Mouse (Mus musculus) left cerebral cortex, adult 2 months (tissue): ENCODE data around the gene Gm20716. TPM values are rescaled to one million over a fixed set of nuclear protein-coding genes. Genes with fewer than 3 reads are reported as not detected.
"Not testable (repeated sequence)": the region's sequence is repeated elsewhere in the genome, so short reads cannot be mapped to it uniquely, and the experiment has no call there.

ENCODE experiments used
- DNase-seq, 2 experiments: peaks; one replicate each; pipeline ENCODE4 v3.0.0; 2021 to 2022; ENCODE audit warnings: low spot score in 2 of 2, mixed read lengths in 1 of 2; ENCODE audit errors: extremely low spot score in 1 of 2
- H3K27ac ChIP-seq: fragments of 200-600 bp; 2 replicates; pipeline ENCODE4 v1.8.1; 2022
- H3K4me3 ChIP-seq: fragments of 200-600 bp; 2 replicates; pipeline ENCODE4 v1.8.1; 2022
- CTCF ChIP-seq: fragments of 200-600 bp; IDR thresholded peaks from 2 replicates; pipeline ENCODE4 v1.8.1; 2022; ENCODE audit warnings: antibody characterized with exemption, mild to moderate bottlenecking, moderate library complexity
- intact Hi-C: fragments of 180-260 bp; cut with DNase I; formaldehyde crosslinking; loops from one replicate; pipeline ENCODE4 v1.15.1; 2025
- microRNA-seq, 2 experiments: library from miRNA; unstranded; fragments of <30 nt; microRNA quantifications; one replicate each; pipeline ENCODE4 v1.2.0; 2021
- total RNA-seq, 2 experiments: library from RNA; stranded (reverse); gene quantifications; 2 replicates each; pipeline ENCODE4 v1.2.3; 2021

The Gm20716 gene
- total RNA-seq, 2 experiments from 2014 or later, result 26.9 to 32.3 TPM

DNA sequence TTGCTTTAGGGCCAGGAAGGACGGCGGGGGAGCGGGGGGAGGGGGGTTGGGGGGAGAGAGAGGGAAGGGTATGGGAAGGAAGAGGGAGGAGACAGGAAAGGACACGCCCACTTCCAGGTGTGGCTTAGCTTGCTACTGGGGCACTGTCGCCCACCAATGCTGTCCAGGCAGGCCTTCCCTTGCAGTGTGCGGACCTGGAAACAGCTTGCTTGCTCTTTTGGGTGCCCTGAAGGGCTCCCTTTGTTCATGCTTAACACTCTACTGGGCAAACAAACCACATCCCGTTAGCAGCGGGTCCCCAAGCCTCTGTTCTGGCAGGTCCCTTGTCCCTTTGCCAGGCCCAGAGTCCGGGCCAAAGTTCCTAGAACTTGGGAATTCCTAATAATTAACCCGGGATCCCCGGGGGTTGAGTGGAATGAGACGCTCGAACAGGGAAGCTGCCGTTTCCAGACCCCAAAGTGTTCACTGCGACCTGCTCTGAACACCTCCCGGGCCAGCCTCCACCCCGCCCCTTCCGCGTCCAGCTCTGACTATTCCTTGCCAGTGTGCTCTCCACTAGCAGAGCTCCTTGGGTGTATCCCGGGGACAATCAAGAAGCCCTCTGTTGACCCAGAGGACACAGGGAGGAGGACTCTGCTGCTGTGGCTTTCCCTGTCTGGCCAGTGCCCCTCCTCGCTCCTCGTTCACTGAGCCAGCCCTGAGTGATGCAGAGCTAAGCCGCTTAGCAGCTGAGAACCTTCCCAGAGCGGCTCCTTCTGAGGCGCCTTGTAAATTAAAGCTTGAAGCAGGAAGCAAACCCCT lies 71.1 kb downstream of the Gm20716 start:
- intact Hi-C loops, result no loop called here
- H3K27ac ChIP-seq, result no peak overlapping the region
- H3K4me3 ChIP-seq, result no peak overlapping the region
- DNase-seq, result no peak
- TF ChIP-seq CTCF, result no peak

DNA sequence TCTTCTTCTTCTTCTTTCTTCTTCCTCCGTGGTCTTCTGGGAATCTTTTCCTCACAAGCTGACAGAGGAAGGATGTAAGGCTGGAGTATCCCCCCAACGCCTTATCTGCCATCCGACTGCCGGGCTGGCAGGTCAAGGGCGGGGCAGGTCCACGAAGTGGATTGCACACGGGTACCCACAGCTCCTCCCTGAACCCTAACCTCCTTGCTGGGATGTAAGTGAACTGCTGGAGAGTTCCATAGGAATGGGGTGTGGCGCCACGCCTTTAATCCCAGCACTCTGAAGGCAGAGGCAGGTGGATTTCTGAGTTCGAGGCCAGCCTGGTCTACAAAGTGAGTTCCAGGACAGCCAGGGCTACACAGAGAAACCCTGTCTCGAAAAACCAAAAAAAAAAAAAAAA lies 72.2 kb downstream of the Gm20716 start:
- DNase-seq, H3K4me3 ChIP-seq, intact Hi-C loops, H3K27ac ChIP-seq: not testable (repeated sequence)

DNA sequence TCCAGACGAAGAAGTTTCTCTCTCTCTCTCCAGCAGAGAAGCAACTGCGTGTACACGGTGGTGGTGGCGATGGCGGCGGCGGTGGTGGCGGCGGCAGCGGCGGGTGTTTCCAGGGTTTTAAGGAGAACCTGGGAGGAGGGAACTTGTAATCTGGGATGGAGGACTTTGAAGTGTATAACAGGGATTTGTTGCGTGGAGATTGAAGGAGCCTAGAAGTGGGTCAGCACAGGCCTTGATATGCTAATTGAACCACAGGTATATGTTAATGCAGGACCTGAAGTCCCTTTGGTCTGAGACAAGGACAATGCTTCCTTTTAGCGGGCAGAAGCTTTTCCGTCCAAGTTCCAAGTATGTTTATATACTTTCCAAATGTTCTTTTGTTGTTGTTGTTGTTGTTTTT lies 73.8 kb downstream of the Gm20716 start:
- DNase-seq, result no peak
- intact Hi-C loops, result no loop called here
- no peak for TF ChIP-seq CTCF
- H3K27ac ChIP-seq, result no peak overlapping the region
- no peak overlapping the region for H3K4me3 ChIP-seq

DNA sequence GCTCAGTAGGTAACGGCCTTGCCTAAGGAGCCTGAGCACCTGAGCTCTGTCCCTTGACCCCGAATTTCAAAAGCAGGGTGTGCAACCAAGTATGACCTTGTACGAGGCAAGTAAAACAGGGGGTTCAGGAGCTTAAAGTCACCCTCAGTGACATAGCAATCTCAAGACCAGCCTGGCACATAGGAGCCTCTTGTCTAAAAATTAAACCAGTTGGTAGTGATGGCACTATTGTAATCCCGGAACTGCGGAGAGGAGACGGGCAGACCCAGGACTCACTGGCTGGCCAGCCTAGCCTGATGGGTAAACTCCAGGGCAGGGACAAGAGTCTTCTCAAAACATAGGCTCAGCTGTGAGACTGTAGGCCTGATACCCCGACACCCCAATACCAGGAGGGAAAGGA lies 74.5 kb downstream of the Gm20716 start:
- TF ChIP-seq CTCF, result no peak
- DNase-seq, result no peak
- intact Hi-C loops, result no loop called here
- Histone ChIP-seq H3K4me3 (no peak overlapping the region), H3K27ac (no peak overlapping the region)

DNA sequence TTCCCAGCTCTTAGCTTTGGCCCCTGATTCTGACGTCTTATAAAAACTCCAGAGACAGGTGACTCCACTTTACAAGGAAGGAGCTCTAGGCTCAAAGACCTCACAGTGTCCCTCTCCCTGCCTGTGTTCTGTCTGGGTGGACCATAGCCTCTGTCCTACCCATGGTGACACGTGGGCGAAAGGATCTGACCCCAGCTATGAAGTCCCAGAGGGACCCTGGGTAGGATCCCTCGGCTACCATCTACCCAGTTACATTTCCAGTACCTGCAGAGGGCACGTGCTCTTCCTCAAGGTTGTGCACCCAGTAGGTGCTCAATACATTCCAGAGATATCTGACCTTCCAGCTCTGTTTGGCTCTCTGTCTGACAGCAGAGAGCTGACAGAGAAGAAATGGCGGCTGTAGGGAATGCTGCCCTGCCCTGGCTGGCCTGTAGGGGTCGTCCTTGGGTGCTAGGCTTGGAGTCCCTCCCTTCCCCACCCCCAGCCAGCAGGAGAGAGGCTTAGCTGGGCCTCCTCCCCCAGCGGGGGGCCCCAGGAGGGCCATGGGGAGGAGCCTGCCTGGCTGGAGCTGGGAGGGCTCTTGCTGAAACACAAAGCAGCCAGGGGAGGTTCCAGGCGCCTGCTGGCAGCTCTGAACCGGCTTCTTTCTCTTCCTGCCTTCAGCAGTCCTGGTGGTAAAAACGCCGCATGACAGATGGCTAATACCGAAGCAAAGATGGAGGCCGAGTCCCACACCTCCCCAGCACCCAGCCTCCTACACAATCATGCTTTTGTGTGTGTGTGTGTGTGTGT lies 75.9 kb downstream of the Gm20716 start:
- TF ChIP-seq CTCF, result peak; percentile 54
- Histone ChIP-seq H3K27ac (no peak overlapping the region), H3K4me3 (no peak overlapping the region)
- peak; percentile 31 to 52 for DNase-seq
- intact Hi-C loops, result no loop called here

DNA sequence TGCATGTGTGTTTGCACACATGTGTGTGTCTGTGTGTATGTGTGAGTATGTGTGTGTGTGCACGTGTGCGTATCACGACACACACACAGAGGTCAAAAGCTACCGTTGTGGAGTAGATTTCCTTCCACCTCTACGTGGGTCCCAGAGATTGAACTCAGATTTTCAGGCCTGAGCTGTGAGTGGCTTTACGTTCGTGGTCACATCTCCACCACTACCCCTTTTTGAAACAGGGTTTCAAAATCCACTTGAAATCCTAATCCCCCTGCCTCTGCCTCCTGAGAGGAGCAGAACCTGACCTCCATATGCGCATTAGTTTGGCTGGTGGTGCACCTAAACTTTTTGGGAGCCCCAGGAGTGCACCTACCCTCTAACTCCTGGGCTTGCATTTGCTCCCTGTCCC lies 80.9 kb downstream of the Gm20716 start:
- TF ChIP-seq CTCF, result no peak
- H3K27ac ChIP-seq, result no peak overlapping the region
- DNase-seq, result no peak
- intact Hi-C loops, result no loop called here
- no peak overlapping the region for H3K4me3 ChIP-seq

DNA sequence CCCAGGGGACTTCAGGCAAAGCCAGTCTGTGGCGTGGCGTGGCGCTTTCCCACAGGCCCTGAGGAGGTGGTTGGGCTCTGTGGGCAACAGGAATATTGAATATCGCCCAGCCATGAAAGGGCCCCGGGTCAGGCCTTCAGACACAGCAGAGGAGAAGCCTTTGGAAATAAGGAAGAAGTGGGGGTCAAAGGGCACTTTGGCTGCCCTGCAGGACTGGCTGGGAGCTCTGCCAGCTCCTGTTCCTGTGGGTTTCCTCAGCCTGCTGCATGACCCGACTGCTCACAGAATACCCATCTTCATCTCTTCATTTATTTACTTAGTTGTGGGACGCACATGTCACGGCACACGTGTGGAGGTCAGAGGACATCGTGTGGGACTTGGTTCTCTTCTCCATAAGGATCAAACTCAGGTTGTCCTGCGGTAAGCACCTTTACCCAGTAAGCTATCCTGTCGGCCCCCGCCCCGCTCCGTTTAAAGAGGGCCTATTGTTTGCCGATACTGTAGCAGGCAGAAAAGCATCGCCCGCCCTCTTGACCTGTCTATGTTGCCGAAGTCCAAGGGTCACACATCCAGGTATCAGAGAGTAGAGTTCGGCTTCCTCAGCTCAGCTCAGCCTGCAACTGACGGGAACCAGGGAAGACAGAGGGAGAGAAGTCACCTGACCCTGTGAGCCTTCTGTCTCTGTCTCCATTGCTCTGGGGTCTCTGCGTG lies 82.3 kb downstream of the Gm20716 start:
- H3K27ac ChIP-seq, result no peak overlapping the region
- no peak for TF ChIP-seq CTCF
- DNase-seq, result no peak
- intact Hi-C loops, result no loop called here
- H3K4me3 ChIP-seq, result no peak overlapping the region

DNA sequence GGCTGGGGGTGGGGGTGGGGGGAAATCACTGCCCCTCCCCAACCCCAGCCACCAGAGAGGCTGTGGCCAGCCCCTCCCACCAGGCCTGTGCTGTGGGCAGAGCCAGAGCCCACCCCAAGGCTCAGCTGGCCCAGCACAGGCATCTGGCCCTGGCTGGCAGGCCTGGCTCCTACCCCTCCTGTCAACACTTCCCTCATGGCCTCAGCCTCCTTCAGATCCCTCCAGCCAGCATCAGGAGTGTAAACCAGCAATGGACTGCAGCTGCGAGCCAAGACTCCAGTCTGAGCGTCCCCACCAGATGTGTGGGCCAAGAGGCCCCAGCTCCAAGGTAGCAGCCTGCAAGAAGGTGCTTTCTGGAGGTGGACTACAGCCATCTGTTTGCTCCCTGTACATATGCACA lies 84.7 kb downstream of the Gm20716 start:
- no peak overlapping the region for H3K4me3 ChIP-seq
- intact Hi-C loops, result no loop called here
- DNase-seq, result no peak
- no peak overlapping the region for H3K27ac ChIP-seq
- TF ChIP-seq CTCF, result no peak

DNA sequence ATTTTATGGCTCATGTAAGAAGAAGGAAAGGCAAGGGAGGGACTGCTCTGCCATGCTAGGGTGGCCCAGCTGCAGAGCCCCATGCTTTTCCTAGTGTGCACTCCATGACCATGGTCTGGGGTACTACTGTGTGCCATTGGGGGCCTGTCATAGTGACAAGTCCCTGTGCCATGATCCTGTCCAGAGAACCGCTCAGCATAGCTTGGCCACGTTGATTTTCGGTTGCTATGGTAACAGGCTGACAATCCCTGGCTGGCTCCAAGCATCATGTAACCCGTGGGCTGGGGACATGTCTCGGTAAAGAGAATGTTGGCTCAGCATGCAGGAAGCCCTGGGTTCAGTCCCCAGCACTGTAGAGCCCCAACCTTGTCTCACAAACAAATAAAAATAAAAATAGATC lies 86.4 kb downstream of the Gm20716 start:
- DNase-seq, result no peak
- no peak for TF ChIP-seq CTCF
- intact Hi-C loops, result no loop called here
- Histone ChIP-seq H3K4me3 (no peak overlapping the region), H3K27ac (no peak overlapping the region)

DNA sequence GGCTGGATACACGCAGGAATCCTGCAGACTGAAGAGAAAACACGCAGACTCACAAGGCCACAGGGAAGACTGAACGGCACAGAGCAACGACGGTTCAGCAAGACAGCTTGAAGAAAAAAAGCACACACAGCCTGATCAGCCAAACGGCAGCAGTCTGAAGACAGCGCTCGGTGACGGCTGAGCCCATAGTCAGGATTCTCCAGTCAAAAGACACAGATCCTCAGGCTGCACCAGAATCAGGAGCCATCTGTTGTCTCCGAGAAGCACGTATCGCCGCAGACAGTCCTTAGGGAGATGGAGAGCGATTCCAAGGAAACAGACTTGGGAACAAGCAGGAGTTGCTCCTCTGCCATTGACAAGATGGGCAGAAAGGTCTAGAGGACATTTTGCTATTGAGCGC lies 93.0 kb downstream of the Gm20716 start:
- no peak for TF ChIP-seq CTCF
- no peak for DNase-seq
- H3K27ac ChIP-seq, result 0 out of 2 replicates have a peak overlapping the region, but pooled peaks have one; percentile 8
- H3K4me3 ChIP-seq, result no peak overlapping the region
- intact Hi-C loops, result no loop called here

Small RNAs within 50 kb of the gene (microRNA-seq; reads per million reads assigned to microRNA genes)
- gene Gm24561, result 0 reads per million in 2 experiments

Other genes starting within 250 kb of the Gm20716 start
- gene Ripor3, start 219.7 kb downstream of the Gm20716 start, total RNA-seq, result under 1 TPM; 0.21 to 0.61 TPM
- gene Pard6b, start 149.4 kb downstream of the Gm20716 start, total RNA-seq, result 1 to 10 TPM; 5.5 to 6.8 TPM
- 10 to 100 TPM; 84.0 to 91.6 TPM for gene Adnp, start 23.3 kb downstream of the Gm20716 start, total RNA-seq
- 10 to 100 TPM; 68.5 to 75.8 TPM for gene Dpm1, start 227 bp upstream of the Gm20716 start, total RNA-seq
- gene Mocs3, start 258 bp upstream of the Gm20716 start, total RNA-seq, result 10 to 100 TPM; 19.6 to 20.1 TPM
- 10 to 100 TPM; 30.5 to 39.6 TPM for gene Kcng1, start 51.4 kb upstream of the Gm20716 start, total RNA-seq